Mouse (Mus musculus): ENCODE measurements around the gene Ptprd. TPM values are rescaled to one million over a fixed set of nuclear protein-coding genes. Genes with fewer than 3 reads are reported as not detected.

Gene Ptprd
- total and polyA plus RNA-seq, 3 experiments: not detected

DNA sequence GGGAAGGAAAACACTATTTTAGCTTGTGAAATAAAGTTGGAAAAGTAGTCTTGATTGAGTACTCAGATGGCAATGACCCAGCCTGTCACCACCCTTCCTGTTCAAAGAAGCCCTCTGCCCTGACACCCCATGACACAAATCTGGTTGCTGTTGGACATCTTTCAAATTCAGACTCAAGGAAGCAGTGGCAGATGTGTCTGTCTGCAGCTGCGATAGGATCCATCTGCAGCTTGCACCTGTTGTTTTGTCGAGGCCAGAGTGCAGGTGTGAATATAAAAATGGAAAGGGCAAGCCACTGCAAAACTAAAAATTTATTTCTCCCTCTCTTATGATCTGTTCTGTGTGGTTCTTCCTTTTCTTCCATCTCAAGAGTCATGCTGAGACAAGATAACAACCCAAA lies 978.5 kb downstream of the Ptprd start:
- H3K4me3 ChIP-seq (ENCODE audit: control insufficient read depth in 1 of 2, insufficient read depth in 1 of 2, low read depth in 2 of 2, low read length in 2 of 2): no peak overlapping the region
- no peaks in the 10 kb centered on the region for H3K79me2 ChIP-seq (ENCODE audit: control insufficient read depth, insufficient read depth, low read length, poor library complexity)
- no peaks in the 10 kb centered on the region for H3K9me3 ChIP-seq (replicated peaks; ENCODE audit: insufficient read depth, low read length)
- H3K4me1 ChIP-seq (ENCODE audit: control insufficient read depth in 1 of 2, insufficient read depth in 2 of 2, low read length in 2 of 2): no peaks in the 10 kb centered on the region
- TF ChIP-seq USF1 (IDR thresholded peaks at IDR 0.05; ENCODE audit: low read depth, low read length): no peak
- TF ChIP-seq MYB (IDR thresholded peaks at IDR 0.05; ENCODE audit: low read depth, low read length): no peak
- no peak for TF ChIP-seq NRF1 (IDR thresholded peaks at IDR 0.05; ENCODE audit: insufficient read depth, low read depth, low read length, poor library complexity, severe bottlenecking)
- no peak for TF ChIP-seq USF2 (IDR thresholded peaks at IDR 0.05; ENCODE audit: borderline replicate concordance in 1 of 2, insufficient read depth in 1 of 2, low read depth in 1 of 2, low read length in 2 of 2)
- TF ChIP-seq MAX (IDR thresholded peaks at IDR 0.05; ENCODE audit: low read length): no peak
- TF ChIP-seq CTCF (IDR thresholded peaks at IDR 0.05 in 2 of 3, conservative IDR thresholded peaks at IDR 0.05 in 1 of 3; ENCODE audit: control insufficient read depth in 1 of 3, insufficient read depth in 1 of 3, low read depth in 2 of 3, low read length in 3 of 3, poor library complexity in 1 of 3, severe bottlenecking in 1 of 3): no peak
- TF ChIP-seq GABPA (IDR thresholded peaks at IDR 0.05; ENCODE audit: low read depth, low read length): no peak
- no peak for TF ChIP-seq EP300 (IDR thresholded peaks at IDR 0.05; ENCODE audit: low read depth in 1 of 2, low read length in 2 of 2)
- TF ChIP-seq MAZ (IDR thresholded peaks at IDR 0.05; ENCODE audit: low read depth, low read length): no peak
- H3K27me3 ChIP-seq (ENCODE audit: control insufficient read depth in 1 of 2, insufficient read depth in 2 of 2, low read length in 2 of 2): no peaks in the 10 kb centered on the region
- no peaks in the 10 kb centered on the region for H3K36me3 ChIP-seq (ENCODE audit: control insufficient read depth in 1 of 2, insufficient read depth in 2 of 2, low read length in 2 of 2)
- DNase-seq (ENCODE audit: low read depth, low spot score): no peak
- no peak overlapping the region for H3K9ac ChIP-seq (ENCODE audit: control insufficient read depth, low read depth, low read length, poor library complexity, severe bottlenecking)
- H3K27ac ChIP-seq (ENCODE audit: control insufficient read depth, low read depth, low read length): no peak overlapping the region

DNA sequence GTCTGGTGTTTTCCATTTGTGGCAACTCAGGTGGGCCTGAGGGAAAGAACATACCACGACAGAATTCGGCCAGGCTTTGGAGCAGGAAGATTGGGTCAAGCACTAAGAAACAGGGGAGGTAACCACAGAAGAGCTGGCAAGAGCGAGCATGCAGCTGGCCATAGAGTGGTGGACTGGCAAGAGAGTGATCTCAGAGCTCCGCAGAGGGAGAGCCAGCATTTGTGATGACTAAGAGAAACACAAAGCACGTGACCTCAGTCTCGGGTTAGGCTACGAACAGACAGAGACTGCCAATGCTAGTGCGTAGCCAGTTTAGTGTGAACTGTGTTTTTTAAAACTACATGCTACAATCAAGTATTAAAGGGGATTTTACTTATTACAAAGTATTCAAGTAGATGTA lies 1042.9 kb downstream of the Ptprd start:
- Histone ChIP-seq H3K36me3 (ENCODE audit: control insufficient read depth in 1 of 2, insufficient read depth in 2 of 2, low read length in 2 of 2) (no peaks in the 10 kb centered on the region), H3K4me1 (ENCODE audit: control insufficient read depth in 1 of 2, insufficient read depth in 2 of 2, low read length in 2 of 2) (no peaks in the 10 kb centered on the region), H3K27ac (ENCODE audit: control insufficient read depth, low read depth, low read length) (no peak overlapping the region), H3K9ac (ENCODE audit: control insufficient read depth, low read depth, low read length, poor library complexity, severe bottlenecking) (no peak overlapping the region), H3K9me3 (replicated peaks; ENCODE audit: insufficient read depth, low read length) (no peaks in the 10 kb centered on the region), H3K79me2 (ENCODE audit: control insufficient read depth, insufficient read depth, low read length, poor library complexity) (no peaks in the 10 kb centered on the region), H3K27me3 (ENCODE audit: control insufficient read depth in 1 of 2, insufficient read depth in 2 of 2, low read length in 2 of 2) (no peaks in the 10 kb centered on the region), H3K4me3 (ENCODE audit: control insufficient read depth in 1 of 2, insufficient read depth in 1 of 2, low read depth in 2 of 2, low read length in 2 of 2) (no peak overlapping the region)
- TF ChIP-seq POLR2AphosphoS5 (IDR thresholded peaks at IDR 0.05; ENCODE audit: borderline replicate concordance, low read depth, low read length) (no peak), MYB (IDR thresholded peaks at IDR 0.05; ENCODE audit: low read depth, low read length) (no peak), UBTF (IDR thresholded peaks at IDR 0.05; ENCODE audit: borderline replicate concordance, insufficient read depth, low read depth, low read length) (no peak), GABPA (IDR thresholded peaks at IDR 0.05; ENCODE audit: low read depth, low read length) (no peak), JUND (IDR thresholded peaks at IDR 0.05; ENCODE audit: low read depth, low read length) (no peak), NELFE (IDR thresholded peaks at IDR 0.05; ENCODE audit: low read depth, low read length) (no peak), TAL1 (IDR thresholded peaks at IDR 0.05; ENCODE audit: low read length) (no peak), ZNF384 (IDR thresholded peaks at IDR 0.05; ENCODE audit: low read depth, low read length) (no peak), MXI1 (IDR thresholded peaks at IDR 0.05; ENCODE audit: low read depth, low read length) (no peak), ELF1 (IDR thresholded peaks at IDR 0.05; ENCODE audit: low read depth, low read length) (no peak)
- no peak for DNase-seq (ENCODE audit: low read depth, low spot score)

Measured in MEL (cell line).